Mouse (Mus musculus) Muller cell, postnatal 12 days (primary cell): ENCODE data around the gene Cct4.

Source experiments
- DNase-seq: peaks from one replicate; pipeline ENCODE4 v3.0.0-alpha.2; 2015; ENCODE audit errors: inconsistent ontology term

Cct4 gene

GRCm38 (mm10) chr11:22990393-22991126, at the start of gene Cct4:
Cct4 (plus strand) TSS chr11:22990519.
- peak; percentile 95 for DNase-seq

- DNase-seq = no peak
These were observed 41.2 kb upstream of the Cct4 start for GRCm38 (mm10) chr11:22949101-22949500.

- no peak for DNase-seq
These were observed 40.2 kb upstream of the Cct4 start for GRCm38 (mm10) chr11:22950131-22950530.

- DNase-seq = no peak
These were observed 37.7 kb upstream of the Cct4 start for GRCm38 (mm10) chr11:22952668-22953067.

- no peak for DNase-seq
These were observed 34.0 kb upstream of the Cct4 start for GRCm38 (mm10) chr11:22956346-22956745.

- peak; percentile 70 for DNase-seq
These were observed 33.5 kb upstream of the Cct4 start for GRCm38 (mm10) chr11:22956830-22957229.

GRCm38 (mm10) chr11:22957791-22958374, 32.4 kb upstream of the Cct4 start:
- DNase-seq = no peak

- no peak for DNase-seq
These were observed 28.2 kb upstream of the Cct4 start for GRCm38 (mm10) chr11:22962101-22962500.

- no peak for DNase-seq
These were observed 25.9 kb upstream of the Cct4 start for GRCm38 (mm10) chr11:22964401-22964800.

GRCm38 (mm10) chr11:22965503-22965902, 24.8 kb upstream of the Cct4 start:
- peak; percentile 87 for DNase-seq

GRCm38 (mm10) chr11:22969486-22969885, 20.8 kb upstream of the Cct4 start:
- DNase-seq = no peak

GRCm38 (mm10) chr11:22970546-22970945, 19.8 kb upstream of the Cct4 start:
- no peak for DNase-seq

GRCm38 (mm10) chr11:22971835-22972709, 18.2 kb upstream of the Cct4 start, which contains the start of gene Zrsr1:
Zrsr1 (plus strand) TSS chr11:22972005.
- peak; percentile 56 for DNase-seq

GRCm38 (mm10) chr11:22972746-22973526, 17.4 kb upstream of the Cct4 start:
- peak; percentile 76 for DNase-seq

GRCm38 (mm10) chr11:22973599-22973998, 16.7 kb upstream of the Cct4 start:
- peak; percentile 30 for DNase-seq

GRCm38 (mm10) chr11:22978215-22978614, 12.1 kb upstream of the Cct4 start:
- no peak for DNase-seq

- no peak for DNase-seq
These were observed 11.6 kb upstream of the Cct4 start for GRCm38 (mm10) chr11:22978711-22979110.

- no peak for DNase-seq
These were observed 11.1 kb upstream of the Cct4 start for GRCm38 (mm10) chr11:22979221-22979620.

- no peak for DNase-seq
These were observed 9.3 kb upstream of the Cct4 start for GRCm38 (mm10) chr11:22981041-22981440.

- DNase-seq = no peak
These were observed 8.8 kb upstream of the Cct4 start for GRCm38 (mm10) chr11:22981543-22981950.

GRCm38 (mm10) chr11:22981984-22982757, 8.1 kb upstream of the Cct4 start, which contains the start of the genes Gm28048 and Commd1:
Gm28048 (minus strand) TSS chr11:22982090.
Commd1 (minus strand) TSS chr11:22982382.
- peak; percentile 93 for DNase-seq
